Mouse (Mus musculus) heart, postnatal 0 days (tissue): ENCODE results near the gene Tas2r135. TPM values are rescaled to one million over a fixed set of nuclear protein-coding genes. Genes with fewer than 3 reads are reported as not detected.
A peak's percentile ranks its signal among the peaks of the same experiment; 100 is the strongest.

Experiments
- ATAC-seq: fragments of 200-750 bp; cut with Nextera tagmentation; 2 replicates; pipeline ENCODE4 v1.8.0; 2017; ENCODE audit warnings: low read depth, moderate number of reproducible peaks, moderate library complexity; ENCODE audit not compliant: insufficient read depth
- DNase-seq: peaks from one replicate; pipeline ENCODE4 v3.0.0-alpha.2; 2016; ENCODE audit warnings: low spot score
- H3K27ac ChIP-seq: fragments of 300-500 bp; sonication (generic); 2 replicates; pipeline ENCODE4 v1.5.1; 2014; ENCODE audit warnings: low read depth, mild to moderate bottlenecking
- H3K27me3 ChIP-seq: fragments of 300-500 bp; sonication (generic); 2 replicates; pipeline ENCODE4 v1.6.1; 2014; ENCODE audit warnings: low read length, mixed read lengths; ENCODE audit not compliant: control insufficient read depth, insufficient read depth
- H3K36me3 ChIP-seq: fragments of 300-500 bp; sonication (generic); replicated peaks from 2 replicates; pipeline ENCODE4 v1.6.1; 2014; ENCODE audit warnings: low read length, mixed read lengths; ENCODE audit not compliant: control insufficient read depth, insufficient read depth
- H3K4me1 ChIP-seq: fragments of 300-500 bp; sonication (generic); 2 replicates; pipeline ENCODE4 v1.6.1; 2014; ENCODE audit warnings: antibody characterized with exemption; ENCODE audit not compliant: control insufficient read depth, insufficient read depth
- H3K4me2 ChIP-seq: fragments of 300-500 bp; sonication (generic); 2 replicates; pipeline ENCODE4 v1.6.1; 2014; ENCODE audit warnings: low read depth, mild to moderate bottlenecking, low read length, moderate library complexity
- H3K4me3 ChIP-seq: fragments of 300-500 bp; sonication (generic); 2 replicates; pipeline ENCODE4 v1.5.1; 2014; ENCODE audit warnings: low read depth, low read length
- H3K9ac ChIP-seq: fragments of 300-500 bp; sonication (generic); replicated peaks from 2 replicates; pipeline ENCODE4 v1.6.1; 2014; ENCODE audit warnings: low read depth, low read length, mixed read lengths
- H3K9me3 ChIP-seq: fragments of 300-500 bp; sonication (generic); replicated peaks from 2 replicates; pipeline ENCODE4 v1.6.1; 2016; ENCODE audit warnings: low read length; ENCODE audit not compliant: control insufficient read depth
- CTCF ChIP-seq: IDR thresholded peaks from 2 replicates; pipeline ENCODE4 v1.5.1; 2016; ENCODE audit warnings: antibody characterized with exemption, control low read depth, low read depth
- EP300 ChIP-seq: IDR thresholded peaks from 2 replicates; pipeline ENCODE4 v1.6.1; 2016; ENCODE audit warnings: antibody characterized with exemption, low read depth
- WGBS: fragments of 180-500 bp; shearing (Covaris S2); extraction: QIAGEN DNeasy Blood & Tissue Kit; methylation state at CpG from one replicate; pipeline ENCODE4 v1.1.7; 2014; 5-methylcytosine and 5-hydroxymethylcytosine counted together
- polyA plus RNA-seq: library from polyadenylated mRNA; unstranded; fragments of >200 nt; fragmentation: Nextera tagmentation; extraction: Ambion mirVana; gene quantifications from 2 replicates; pipeline ENCODE4 v1.2.1, GENCODE M21; 2015
- total RNA-seq: library from RNA; depleted of rRNA; stranded (reverse); fragments of >200 nt; gene quantifications from 2 replicates; pipeline ENCODE4 v1.2.3, GENCODE M21; 2014; ENCODE audit warnings: low replicate concordance; rRNA removed

The Tas2r135 gene
- total RNA-seq (not detected in 2 replicates), polyA plus RNA-seq (not detected in 2 replicates)

GRCm38 (mm10) chr6:42405134-42405533 is at the start of gene Tas2r135:
Gene Tas2r135, plus strand, starts transcription at chr6:42405434.
- ATAC-seq (no peak), DNase-seq (no peak)
- no peak within 1 kb of the TSS for H3K27ac ChIP-seq
- H3K4me1 ChIP-seq, result no peaks in the 10 kb centered on the region
- H3K36me3 ChIP-seq, result no peaks in the 10 kb centered on the region
- H3K9ac ChIP-seq, result no peak within 1 kb of the TSS
- H3K4me3 ChIP-seq, result no peak within 1 kb of the TSS
- no peak for TF ChIP-seq EP300
- TF ChIP-seq CTCF, result no peak
- H3K9me3 ChIP-seq, result no peaks in the 10 kb centered on the region
- no peaks in the 10 kb centered on the region for H3K27me3 ChIP-seq
- 74% methylated on average over 2 of the region's 2 CpGs for WGBS
- H3K4me2 ChIP-seq, result no peak within 1 kb of the TSS

GRCm38 (mm10) chr6:42355794-42356600 is 49.2 kb upstream of the Tas2r135 start:
- no peak overlapping the region for H3K4me3 ChIP-seq
- H3K4me1 ChIP-seq, result peaks cover 71% of the 10 kb centered on the region
- H3K9me3 ChIP-seq, result no peaks in the 10 kb centered on the region
- H3K4me2 ChIP-seq, result no peak overlapping the region
- no peaks in the 10 kb centered on the region for H3K27me3 ChIP-seq
- no peak overlapping the region for H3K9ac ChIP-seq
- H3K36me3 ChIP-seq, result peaks cover 72% of the 10 kb centered on the region
- no peak for ATAC-seq
- 85% methylated on average over 13 of the region's 13 CpGs for WGBS
- TF ChIP-seq EP300 (no peak), CTCF (no peak)
- no peak for DNase-seq
- no peak overlapping the region for H3K27ac ChIP-seq

- peaks cover 73% of the 10 kb centered on the region for H3K36me3 ChIP-seq
- H3K9me3 ChIP-seq, result no peaks in the 10 kb centered on the region
- H3K4me2 ChIP-seq, result no peak overlapping the region
- no peak for TF ChIP-seq EP300
- no peak overlapping the region for H3K27ac ChIP-seq
- DNase-seq (no peak), ATAC-seq (no peak)
- 79% methylated on average over 5 of the region's 5 CpGs for WGBS
- peaks cover 71% of the 10 kb centered on the region for H3K4me1 ChIP-seq
- no peak overlapping the region for H3K4me3 ChIP-seq
- no peaks in the 10 kb centered on the region for H3K27me3 ChIP-seq
- no peak overlapping the region for H3K9ac ChIP-seq
Measured at GRCm38 (mm10) chr6:42356913-42357312, 48.3 kb upstream of the Tas2r135 start.

- ATAC-seq (no peak), DNase-seq (no peak)
- Histone ChIP-seq H3K4me2 (no peak overlapping the region), H3K4me1 (peaks cover 71% of the 10 kb centered on the region), H3K9ac (no peak overlapping the region; the same call in 1 of the 2 replicates), H3K36me3 (peaks cover 73% of the 10 kb centered on the region), H3K27me3 (no peaks in the 10 kb centered on the region), H3K4me3 (no peak overlapping the region), H3K9me3 (no peaks in the 10 kb centered on the region), H3K27ac (peak overlapping the region; percentile 52)
- TF ChIP-seq EP300 (no peak), CTCF (no peak)
- WGBS, result 58% methylated on average over 6 of the region's 6 CpGs
Measured at GRCm38 (mm10) chr6:42357901-42358300, 47.3 kb upstream of the Tas2r135 start.

GRCm38 (mm10) chr6:42358901-42359300 is 46.3 kb upstream of the Tas2r135 start:
- Histone ChIP-seq H3K4me1 (peaks cover 66% of the 10 kb centered on the region), H3K4me2 (no peak overlapping the region), H3K9ac (no peak overlapping the region), H3K27ac (peak overlapping the region; percentile 73), H3K9me3 (no peaks in the 10 kb centered on the region), H3K4me3 (no peak overlapping the region), H3K27me3 (no peaks in the 10 kb centered on the region), H3K36me3 (peaks cover 70% of the 10 kb centered on the region)
- WGBS, result 63% methylated on average over 12 of the region's 12 CpGs
- ATAC-seq (no peak), DNase-seq (no peak)
- TF ChIP-seq CTCF, result no peak
- no peak for TF ChIP-seq EP300
